Mouse (Mus musculus) CH12.LX (cell line): ENCODE data around the gene Gm21992. TPM values are rescaled to one million over a fixed set of nuclear protein-coding genes. Genes with fewer than 3 reads are reported as not detected.

Source experiments
- DNase-seq: peaks from one replicate; pipeline ENCODE4 v3.0.0-alpha.2; 2013; ENCODE audit errors: extremely low read depth
- H3K27ac ChIP-seq: 2 replicates; pipeline ENCODE4 v1.5.1; 2012; ENCODE audit warnings: low read depth, mild to moderate bottlenecking, control low read depth, moderate library complexity; ENCODE audit not compliant: insufficient read depth
- H3K27me3 ChIP-seq: replicated peaks from 2 replicates; pipeline ENCODE3; 2012; ENCODE audit warnings: inconsistent platforms
- H3K36me3 ChIP-seq, 2 experiments: replicated peaks in 1 of 2; 2 replicates each; pipeline versions ENCODE3 to v1.6.1; 2012; ENCODE audit warnings: inconsistent platforms in 1 of 2, low read length in 1 of 2, mild to moderate bottlenecking in 1 of 2, mixed read lengths in 1 of 2, moderate library complexity in 1 of 2; ENCODE audit not compliant: control insufficient read depth in 1 of 2, insufficient read depth in 1 of 2
- H3K4me1 ChIP-seq, 2 experiments: 2 replicates each; pipeline ENCODE4 v1.6.1; 2012; ENCODE audit warnings: inconsistent platforms in 1 of 2, moderate library complexity in 1 of 2; ENCODE audit not compliant: insufficient read depth in 2 of 2, control insufficient read depth in 1 of 2
- H3K4me2 ChIP-seq: 2 replicates; pipeline ENCODE4 v1.6.1; 2012; ENCODE audit warnings: low read depth, mild to moderate bottlenecking, control low read depth; ENCODE audit not compliant: poor library complexity, insufficient read depth, severe bottlenecking
- H3K4me3 ChIP-seq, 3 experiments: fragments of 150-350 bp in 1 of 3; sonication (generic) in 1 of 3; replicated peaks in 1 of 3; 2 replicates each; pipeline versions ENCODE3 to v1.5.1; 2011 to 2012; ENCODE audit warnings: low read depth in 2 of 3, low read length in 2 of 3, mild to moderate bottlenecking in 2 of 3, moderate library complexity in 2 of 3, control low read depth in 1 of 3, improper control_type of control experiment in 1 of 3, inconsistent platforms in 1 of 3, mixed read lengths in 1 of 3; ENCODE audit not compliant: poor library complexity in 1 of 3
- H3K79me2 ChIP-seq: replicated peaks from 2 replicates; pipeline ENCODE4 v1.6.1; 2012; ENCODE audit warnings: mild to moderate bottlenecking, moderate library complexity; ENCODE audit not compliant: control insufficient read depth, poor library complexity, insufficient read depth, severe bottlenecking; ENCODE audit errors: extremely low read depth
- H3K9ac ChIP-seq: 2 replicates; pipeline ENCODE4 v1.6.1; 2012; ENCODE audit warnings: low read depth, mild to moderate bottlenecking, control low read depth, moderate library complexity; ENCODE audit not compliant: insufficient read depth
- H3K9me3 ChIP-seq: replicated peaks from 2 replicates; pipeline ENCODE3; 2012; ENCODE audit warnings: low read length, inconsistent platforms, mixed read lengths
- BHLHE40 ChIP-seq: IDR thresholded peaks from 2 replicates; pipeline ENCODE4 v1.6.1; 2011; ENCODE audit warnings: mild to moderate bottlenecking, low read depth, low read length, improper control_type of control experiment
- CTCF ChIP-seq, 2 experiments: IDR thresholded peaks in 1 of 2; conservative IDR thresholded peaks in 1 of 2; 2 replicates each; pipeline ENCODE4 v1.5.1; 2011 to 2012; ENCODE audit warnings: low read depth in 2 of 2, low read length in 2 of 2, improper control_type of control experiment in 1 of 2, inconsistent platforms in 1 of 2, mild to moderate bottlenecking in 1 of 2, moderate library complexity in 1 of 2
- EP300 ChIP-seq: IDR thresholded peaks from 2 replicates; pipeline ENCODE4 v1.6.1; 2011; ENCODE audit warnings: low read length, improper control_type of control experiment
- GABPA ChIP-seq: IDR thresholded peaks from 2 replicates; pipeline ENCODE4 v1.6.1; 2012; ENCODE audit warnings: low read depth, low read length, improper control_type of control experiment, inconsistent platforms; ENCODE audit not compliant: insufficient replicate concordance
- IRF4 ChIP-seq: IDR thresholded peaks from 2 replicates; pipeline ENCODE4 v1.6.1; 2014; ENCODE audit warnings: low read depth, mild to moderate bottlenecking, inconsistent platforms, low read length, improper control_type of control experiment
- JUN ChIP-seq: IDR thresholded peaks from 2 replicates; pipeline ENCODE4 v1.6.1; 2011; ENCODE audit warnings: low read depth, mild to moderate bottlenecking, low read length, improper control_type of control experiment, moderate library complexity; ENCODE audit not compliant: insufficient read depth
- JUND ChIP-seq: conservative IDR thresholded peaks from 2 replicates; pipeline ENCODE4 v1.6.1; 2011; ENCODE audit warnings: low read depth, low read length, improper control_type of control experiment
- KAT2A ChIP-seq: IDR thresholded peaks from 2 replicates; pipeline ENCODE4 v1.6.1; 2012; ENCODE audit warnings: low read length, improper control_type of control experiment, inconsistent platforms; ENCODE audit not compliant: insufficient replicate concordance
- MAFK ChIP-seq: IDR thresholded peaks from 2 replicates; pipeline ENCODE4 v1.6.1; 2011; ENCODE audit warnings: low read length, improper control_type of control experiment; ENCODE audit not compliant: insufficient replicate concordance
- MAZ ChIP-seq: IDR thresholded peaks from 2 replicates; pipeline ENCODE4 v1.6.1; 2012; ENCODE audit warnings: low read depth, mild to moderate bottlenecking, inconsistent platforms, low read length, improper control_type of control experiment, moderate library complexity
- MEF2A ChIP-seq: IDR thresholded peaks from 2 replicates; pipeline ENCODE4 v1.6.1; 2014; ENCODE audit warnings: low read depth, mild to moderate bottlenecking, inconsistent platforms, low read length, improper control_type of control experiment, borderline replicate concordance
- PAX5 ChIP-seq: IDR thresholded peaks from 2 replicates; pipeline ENCODE4 v1.6.1; 2012; ENCODE audit warnings: low read length, inconsistent platforms, mixed read lengths
- POLR2A ChIP-seq: IDR thresholded peaks from 2 replicates; pipeline ENCODE4 v1.6.1; 2011; ENCODE audit warnings: low read depth, mild to moderate bottlenecking, improper control_type of control experiment, low read length
- TCF12 ChIP-seq: IDR thresholded peaks from 2 replicates; pipeline ENCODE4 v1.6.1; 2014; ENCODE audit warnings: low read depth, mild to moderate bottlenecking, inconsistent platforms, low read length, improper control_type of control experiment
- UBTF ChIP-seq: IDR thresholded peaks from 2 replicates; pipeline ENCODE4 v1.6.1; 2012; ENCODE audit warnings: low read depth, mild to moderate bottlenecking, inconsistent platforms, low read length, improper control_type of control experiment, moderate library complexity
- ZC3H11A ChIP-seq: IDR thresholded peaks from 2 replicates; pipeline ENCODE4 v1.6.1; 2012; ENCODE audit warnings: low read depth, mild to moderate bottlenecking, inconsistent platforms, low read length, improper control_type of control experiment
- ZKSCAN1 ChIP-seq: IDR thresholded peaks from 2 replicates; pipeline ENCODE4 v1.6.1; 2012; ENCODE audit warnings: low read depth, inconsistent platforms, low read length, improper control_type of control experiment, borderline replicate concordance
- dilution Hi-C: fragments of 300-500 bp; cut with MboI; formaldehyde crosslinking; loops from 2 replicates; pipeline ENCODE4 v1.14.3; 2020; ENCODE audit warnings: low sequenced_read_pairs; ENCODE audit not compliant: extremely low pct_unique_long_range_greater_than_20kb, extremely low pct_ligation_motif_present
- in situ Hi-C: fragments of 300-500 bp; cut with MboI; formaldehyde crosslinking; loops from 3 replicates; pipeline ENCODE4 v1.14.3; 2019; ENCODE audit warnings: low sequenced_read_pairs, low pct_ligation_motif_present, low pct_unique_long_range_greater_than_20kb, mixed read lengths
- polyA plus RNA-seq: library from polyadenylated mRNA; unstranded; fragments of >175 nt; gene quantifications from 2 replicates; pipeline ENCODE4 v1.2.1, GENCODE M21; 2012; ENCODE audit warnings: low read depth; ENCODE audit not compliant: insufficient read length
- total RNA-seq, 2 experiments: library from RNA; depleted of rRNA; stranded (reverse); fragments of 300-350 nt in 1 of 2; fragments of >200 nt in 1 of 2; gene quantifications; 2 replicates each; pipeline ENCODE4 v1.2.3; 2012 to 2014

Gm21992 gene
- total and polyA plus RNA-seq, 3 experiments: 3.9 to 44.3 (median 17.0) TPM

DNA sequence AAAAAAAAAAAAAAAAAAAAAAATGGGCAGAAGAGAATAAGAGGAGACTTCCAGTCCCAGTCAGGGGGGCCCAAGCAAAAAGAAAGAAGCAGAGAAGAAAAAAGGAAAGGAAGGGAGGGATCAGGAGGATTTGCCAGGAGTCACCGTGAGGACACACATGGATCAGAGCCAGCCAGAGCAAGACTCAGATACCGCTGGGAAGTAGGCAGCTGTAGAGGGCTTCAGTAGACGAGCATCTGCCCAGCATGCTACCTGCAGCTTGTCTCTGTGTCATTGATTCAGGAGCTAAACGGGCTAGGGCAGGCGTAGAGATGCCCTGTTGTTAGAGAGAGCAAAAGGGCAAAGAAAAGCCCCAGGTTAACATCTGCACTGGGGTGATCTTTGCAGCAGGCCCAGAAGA is 38.9 kb upstream of the Gm21992 start:
- no peak overlapping the region for H3K27ac ChIP-seq

DNA sequence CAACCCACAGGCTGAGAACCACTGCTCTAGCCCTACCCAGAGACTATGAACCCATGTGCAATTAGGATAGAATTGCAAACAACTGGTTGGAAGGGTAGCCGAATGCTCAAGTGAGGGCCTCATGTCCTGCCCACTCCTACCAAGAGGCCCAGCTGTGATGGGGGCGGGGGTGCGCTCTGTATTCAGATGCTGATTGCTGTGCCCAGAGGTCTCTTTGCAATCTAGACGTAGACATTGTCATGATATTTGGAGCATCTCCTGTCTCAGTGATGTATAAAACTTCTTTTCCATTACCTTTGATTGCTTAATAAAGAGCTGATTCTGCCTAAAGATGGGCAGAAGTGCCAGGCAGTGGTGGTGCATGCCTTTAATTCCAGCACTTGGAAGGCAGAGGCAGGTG is 38.4 kb upstream of the Gm21992 start:
- H3K27me3 ChIP-seq: peaks cover 39% of the 10 kb centered on the region
- H3K27ac ChIP-seq: no peak overlapping the region
- no peaks in the 10 kb centered on the region for H3K36me3 ChIP-seq
- no peaks in the 10 kb centered on the region for H3K4me1 ChIP-seq
- no peak for DNase-seq
- H3K4me2 ChIP-seq: no peak overlapping the region
- H3K9ac ChIP-seq: no peak overlapping the region
- in situ Hi-C loops: loop anchor here (25.0 kb wide), 2 partner anchors 212 to 362 kb away; partner anchors contain the start of genes 2010003K11Rik, Rce1 and Syt12
- no peaks in the 10 kb centered on the region for H3K9me3 ChIP-seq
- no peaks in the 10 kb centered on the region for H3K79me2 ChIP-seq
- H3K4me3 ChIP-seq: no peak overlapping the region
- dilution Hi-C loops: no loop called here
- TF ChIP-seq MAZ (no peak), CTCF (conservative IDR thresholded peaks at IDR 0.05 in 1 of 2, IDR thresholded peaks at IDR 0.05 in 1 of 2; ENCODE audit: low read depth in 2 of 2, low read length in 2 of 2) (no peak), POLR2A (no peak), KAT2A (no peak), MAFK (no peak), IRF4 (no peak), TCF12 (no peak), JUND (no peak), ZC3H11A (no peak), MEF2A (no peak)

More for the DNA sequence above, 38.9 kb upstream of the Gm21992 start:
- peaks cover 38% of the 10 kb centered on the region for H3K27me3 ChIP-seq
- H3K36me3 ChIP-seq: no peaks in the 10 kb centered on the region
- in situ Hi-C loops (loop anchor here (25.0 kb wide), 2 partner anchors 213 to 363 kb away; partner anchors contain the start of genes 2010003K11Rik, Rce1 and Syt12), dilution Hi-C loops (no loop called here)
- no peaks in the 10 kb centered on the region for H3K4me1 ChIP-seq
- no peak overlapping the region for H3K9ac ChIP-seq
- H3K4me3 ChIP-seq: no peak overlapping the region
- DNase-seq: no peak
- no peaks in the 10 kb centered on the region for H3K79me2 ChIP-seq
- no peaks in the 10 kb centered on the region for H3K9me3 ChIP-seq
- TF ChIP-seq UBTF (no peak), JUN (no peak), EP300 (no peak), PAX5 (no peak), BHLHE40 (no peak), GABPA (no peak), CTCF (conservative IDR thresholded peaks at IDR 0.05 in 1 of 2, IDR thresholded peaks at IDR 0.05 in 1 of 2; ENCODE audit: low read depth in 2 of 2, low read length in 2 of 2) (no peak), ZKSCAN1 (no peak)
- H3K4me2 ChIP-seq: no peak overlapping the region
